Mouse (Mus musculus) left cerebral cortex, postnatal 14 days (tissue): Measurements from ENCODE around the gene Oosp3. TPM values are rescaled to one million over a fixed set of nuclear protein-coding genes. Genes with fewer than 3 reads are reported as not detected.

Source experiments
- DNase-seq, 2 experiments: peaks; one replicate each; pipeline ENCODE4 v3.0.0; 2021 to 2022; ENCODE audit warnings: low spot score in 2 of 2, mixed read lengths in 1 of 2
- intact Hi-C: fragments of 180-260 bp; cut with DNase I; formaldehyde crosslinking; loops from one replicate; pipeline ENCODE4 v1.15.1; 2025
- long read RNA-seq, 2 experiments: library from polyadenylated mRNA; stranded (forward); transcript quantifications; one replicate each; pipeline ENCODE4 v2.0.0; 2021
- total RNA-seq, 2 experiments: library from RNA; stranded (reverse); gene quantifications; 2 replicates each; pipeline ENCODE4 v1.2.3; 2021

The Oosp3 gene
- total RNA-seq = not detected
- long read RNA-seq, experiment 1 = 0 reads
- long read RNA-seq, experiment 2 = 0 reads

GRCm38 (mm10) chr19:11696755-11697154 is at the start of gene Oosp3:
Oosp3 (plus strand) TSS chr19:11697055.
- DNase-seq = no peak
- intact Hi-C loops = no loop called here

GRCm38 (mm10) chr19:11649564-11649963 is 47.3 kb upstream of the Oosp3 start:
- DNase-seq = no peak
- intact Hi-C loops = no loop called here

GRCm38 (mm10) chr19:11659142-11659541 is 37.7 kb upstream of the Oosp3 start:
- DNase-seq = no peak
- intact Hi-C loops = no loop called here

- DNase-seq = no peak
- intact Hi-C loops = no loop called here
These were observed 36.4 kb upstream of the Oosp3 start, which contains the start of gene Oosp2 for GRCm38 (mm10) chr19:11660459-11660858. Oosp2 (minus strand) TSS chr19:11660559.

- no peak for DNase-seq
These were observed 35.3 kb upstream of the Oosp3 start for GRCm38 (mm10) chr19:11661562-11661961.

GRCm38 (mm10) chr19:11690839-11691238 is 6.0 kb upstream of the Oosp3 start, which contains the start of gene Oosp1:
Oosp1 (minus strand) TSS chr19:11691150.
- DNase-seq = no peak
- intact Hi-C loops = no loop called here

More at GRCm38 (mm10) chr19:11661562-11661961, 35.3 kb upstream of the Oosp3 start:
- intact Hi-C loops = no loop called here

GRCm38 (mm10) chr19:11691454-11691853 is 5.4 kb upstream of the Oosp3 start:
- no peak for DNase-seq
- intact Hi-C loops = no loop called here

GRCm38 (mm10) chr19:11698342-11698741 is 1.5 kb downstream of the Oosp3 start:
- no peak for DNase-seq
- intact Hi-C loops = no loop called here

GRCm38 (mm10) chr19:11712451-11712850 is 15.6 kb downstream of the Oosp3 start:
- no peak for DNase-seq

GRCm38 (mm10) chr19:11720071-11720470 is 23.2 kb downstream of the Oosp3 start:
- DNase-seq = no peak
- intact Hi-C loops = no loop called here

More at GRCm38 (mm10) chr19:11712451-11712850, 15.6 kb downstream of the Oosp3 start:
- intact Hi-C loops = no loop called here

GRCm38 (mm10) chr19:11723870-11724269 is 27.0 kb downstream of the Oosp3 start:
- DNase-seq = no peak
- intact Hi-C loops = no loop called here

GRCm38 (mm10) chr19:11724275-11724674 is 27.4 kb downstream of the Oosp3 start:
- intact Hi-C loops = no loop called here
- no peak for DNase-seq

GRCm38 (mm10) chr19:11725915-11726314 is 29.1 kb downstream of the Oosp3 start:
- intact Hi-C loops = no loop called here

GRCm38 (mm10) chr19:11727304-11727703 is 30.4 kb downstream of the Oosp3 start:
- DNase-seq = no peak

More at GRCm38 (mm10) chr19:11725915-11726314, 29.1 kb downstream of the Oosp3 start:
- DNase-seq = no peak

GRCm38 (mm10) chr19:11730278-11730677 is 33.4 kb downstream of the Oosp3 start:
- intact Hi-C loops = no loop called here

More at GRCm38 (mm10) chr19:11727304-11727703, 30.4 kb downstream of the Oosp3 start:
- intact Hi-C loops = no loop called here

GRCm38 (mm10) chr19:11736455-11736854 is 39.6 kb downstream of the Oosp3 start:
- intact Hi-C loops = no loop called here
- no peak for DNase-seq

More at GRCm38 (mm10) chr19:11730278-11730677, 33.4 kb downstream of the Oosp3 start:
- no peak for DNase-seq

GRCm38 (mm10) chr19:11745680-11746079 is 48.8 kb downstream of the Oosp3 start:
- intact Hi-C loops = no loop called here
- DNase-seq = no peak

GRCm38 (mm10) chr19:11747298-11747697 is 50.4 kb downstream of the Oosp3 start, which contains the start of gene Gif:
Gif (plus strand) TSS chr19:11747554.
- intact Hi-C loops = no loop called here

More at GRCm38 (mm10) chr19:11747298-11747697, 50.4 kb downstream of the Oosp3 start, which contains the start of gene Gif:
- DNase-seq = no peak
